Mouse (Mus musculus) natural killer cell, adult 2 months (primary cell): ENCODE data around the gene Timp3.

Source experiments
- DNase-seq, 2 experiments: peaks; one replicate each; pipeline ENCODE4 v3.0.0; 2022; ENCODE audit warnings: low spot score in 2 of 2

Gene Timp3

DNA sequence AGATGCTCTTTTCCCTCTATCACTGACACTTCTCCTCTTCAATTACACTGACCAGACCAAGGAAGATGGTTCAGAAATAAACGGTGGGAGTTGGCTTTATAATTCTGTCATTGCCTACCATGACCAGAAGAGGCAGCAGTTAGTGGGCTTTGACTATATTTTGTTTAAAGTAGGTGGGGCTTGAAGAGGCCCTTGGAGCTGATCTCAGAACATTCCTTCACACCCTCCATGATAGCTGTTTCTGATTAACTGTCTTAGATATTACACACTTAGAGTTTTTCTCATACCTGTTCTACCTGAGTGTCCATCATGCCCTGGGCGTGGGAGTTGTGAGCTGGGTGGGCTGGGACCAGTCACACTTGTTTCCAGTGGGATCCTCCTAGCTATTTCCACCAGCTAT lies 28.5 kb downstream of the Timp3 start:
- no peak for DNase-seq

DNA sequence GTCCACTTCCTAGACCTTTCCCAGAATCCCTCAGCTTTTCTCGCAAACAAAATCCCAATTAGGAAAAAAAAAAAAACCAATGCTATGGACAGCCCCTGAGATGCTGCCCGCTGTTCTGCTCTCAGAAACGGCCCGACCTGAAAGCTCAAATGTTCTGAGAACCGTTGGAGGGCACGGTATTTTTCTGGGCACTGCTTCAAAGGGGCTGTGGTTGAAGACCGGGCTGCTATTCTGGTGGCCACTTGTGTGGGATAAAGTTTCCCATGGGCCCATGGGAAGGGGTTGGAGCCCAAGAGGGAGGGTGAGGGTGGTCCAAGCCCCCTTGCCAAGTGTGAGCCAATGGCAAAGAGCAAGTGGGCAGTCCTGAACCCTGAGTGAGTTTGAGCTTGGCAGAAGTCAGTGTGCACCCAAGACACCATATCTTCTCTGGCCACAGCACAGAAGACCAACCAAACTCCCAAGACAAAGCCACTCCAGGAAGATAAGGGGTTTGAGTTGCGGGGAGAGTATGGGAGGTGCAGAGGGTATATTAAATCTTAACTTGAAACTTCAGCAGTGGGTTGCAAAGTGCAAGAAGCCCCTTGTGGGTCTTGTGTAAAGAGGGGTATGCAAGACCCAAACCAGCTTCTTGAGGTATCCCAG lies 29.2 kb downstream of the Timp3 start:
- no peak for DNase-seq

DNA sequence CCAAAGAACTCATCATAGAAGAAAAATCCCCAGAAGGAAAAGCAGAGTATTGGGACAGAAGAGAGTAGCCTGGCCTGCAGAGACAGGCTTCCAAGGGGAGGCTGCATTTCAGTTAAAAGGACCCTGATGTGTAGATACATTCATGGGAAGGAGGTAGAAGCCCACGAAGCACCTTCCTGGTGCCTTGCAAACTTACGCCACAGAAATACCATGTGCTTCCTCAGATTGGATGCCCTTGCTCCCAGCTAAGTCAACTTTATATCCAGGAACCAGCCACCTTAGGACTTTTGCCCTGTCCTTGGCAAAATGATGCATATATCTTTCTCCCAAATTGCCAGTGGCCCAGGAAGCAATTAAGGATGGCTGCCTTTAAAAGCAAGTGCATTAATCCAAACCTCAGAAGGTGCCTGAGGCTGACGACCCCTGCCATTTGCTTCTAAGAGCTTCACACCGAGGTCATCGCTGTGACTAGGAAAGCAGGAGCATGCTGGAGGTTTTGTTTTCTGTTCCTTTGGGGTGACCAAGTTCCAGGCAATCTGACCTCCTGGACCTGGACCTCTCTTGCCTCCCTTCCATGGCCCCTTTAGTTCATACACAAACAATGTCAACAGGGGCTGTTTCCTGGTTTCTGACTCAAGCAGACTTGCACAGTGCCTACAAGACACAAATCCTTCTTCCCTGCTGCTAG lies 31.0 kb downstream of the Timp3 start:
- DNase-seq: no peak

DNA sequence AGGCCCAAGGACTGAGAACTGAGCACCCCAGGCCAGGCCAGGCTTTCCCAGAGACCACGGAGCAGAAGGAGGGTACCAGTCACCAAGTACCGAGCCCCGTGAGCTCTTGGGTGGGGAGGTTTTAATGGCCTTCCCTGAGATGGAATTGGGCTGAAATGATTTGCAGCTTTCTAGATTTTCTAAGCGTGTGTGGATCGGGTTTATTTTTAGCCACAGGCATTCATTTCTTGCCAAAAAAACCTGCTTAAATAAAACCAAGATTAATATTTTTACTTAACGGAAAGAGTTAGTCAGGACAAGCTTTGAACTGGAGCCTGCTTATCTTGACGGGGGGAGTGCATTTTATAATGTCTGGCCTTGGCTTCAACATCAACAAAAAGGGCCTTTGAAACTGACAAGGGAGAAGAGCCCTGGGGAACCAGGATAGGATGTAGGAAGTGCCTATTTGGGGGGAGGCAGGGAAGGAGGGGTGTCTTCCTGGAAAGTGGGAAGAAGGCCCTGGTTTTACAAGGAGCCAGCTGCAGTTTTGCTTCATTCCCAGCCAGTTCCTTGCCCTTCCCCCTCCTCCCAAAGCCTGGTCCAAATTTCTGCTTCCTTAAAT lies 31.6 kb downstream of the Timp3 start:
- DNase-seq: no peak

DNA sequence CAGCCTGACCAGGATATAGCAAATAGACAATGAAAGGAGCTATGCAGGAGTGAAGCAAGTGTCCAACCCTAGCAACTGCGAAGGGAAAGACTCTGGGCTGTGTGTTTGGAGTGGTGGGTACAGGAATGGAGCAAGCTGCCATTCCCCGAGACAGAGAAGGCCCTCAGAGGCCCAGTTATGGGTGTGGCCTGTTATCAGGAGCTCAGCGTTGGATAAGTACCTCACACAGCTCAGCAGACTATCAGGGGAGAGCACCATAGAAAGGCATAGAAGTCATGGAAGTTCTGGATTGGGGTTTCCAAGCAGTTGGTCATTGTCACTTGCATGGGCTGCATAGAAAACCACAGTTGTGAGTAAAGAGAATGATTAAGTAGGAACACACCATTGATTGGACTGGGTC lies 32.8 kb downstream of the Timp3 start:
- DNase-seq: no peak

DNA sequence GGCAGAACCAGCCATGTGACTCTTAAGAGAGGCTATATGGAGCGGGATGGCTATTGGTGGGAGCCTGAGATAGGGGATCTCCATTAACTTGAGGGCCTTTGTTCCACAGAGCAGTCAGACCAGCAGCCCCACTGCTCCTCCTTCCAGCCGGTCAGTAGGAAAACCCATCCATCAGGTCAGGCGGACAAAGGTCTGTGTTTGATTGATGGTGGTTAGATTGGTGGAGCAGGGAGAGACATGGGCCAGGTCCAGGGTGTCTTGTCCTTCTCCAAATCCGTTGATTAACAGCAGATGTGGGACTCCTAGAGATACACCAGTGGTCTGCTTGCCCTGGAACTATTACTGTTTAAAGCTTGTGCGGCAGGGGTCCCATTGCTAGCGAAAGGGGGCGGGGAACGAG lies 34.4 kb downstream of the Timp3 start:
- DNase-seq: no peak

DNA sequence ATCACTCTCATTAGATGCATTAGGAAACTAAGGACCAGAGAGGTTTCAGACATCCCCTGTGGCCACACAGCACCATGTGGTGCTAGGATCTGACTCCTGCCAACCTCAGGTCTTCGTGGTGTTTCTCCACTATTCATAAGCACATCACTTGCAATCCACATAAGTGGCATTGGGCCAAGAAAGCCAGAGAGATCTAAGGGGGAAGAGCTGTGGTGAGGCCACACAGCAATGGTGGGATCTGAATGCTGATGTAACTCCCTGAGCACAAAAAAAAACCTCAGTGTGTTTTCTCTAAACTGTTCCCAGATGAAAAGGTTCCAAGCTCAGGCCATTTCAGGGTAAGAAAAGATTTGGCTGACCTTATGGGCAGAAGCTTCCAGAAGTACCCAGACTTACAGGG lies 36.3 kb downstream of the Timp3 start:
- DNase-seq: no peak

DNA sequence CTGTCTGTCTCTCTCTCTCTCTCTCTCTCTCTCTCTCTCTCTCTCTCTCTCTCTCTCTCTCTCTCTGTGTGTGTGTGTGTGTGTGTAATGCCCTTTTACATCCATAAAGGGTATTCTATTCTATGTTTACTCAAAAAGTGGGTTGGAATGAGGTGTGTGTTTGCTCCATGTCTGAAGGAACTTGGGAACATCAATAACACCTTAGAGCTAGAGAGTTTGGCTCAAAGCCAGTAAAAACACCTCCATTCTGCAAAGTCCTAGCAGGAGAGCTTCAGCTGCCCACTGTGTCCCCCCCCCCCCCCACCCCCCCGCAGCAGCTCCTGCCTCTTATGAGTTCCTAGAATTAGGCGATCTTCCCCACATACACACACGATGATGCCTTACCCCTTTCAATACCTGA lies 37.1 kb downstream of the Timp3 start:
- DNase-seq: no peak

DNA sequence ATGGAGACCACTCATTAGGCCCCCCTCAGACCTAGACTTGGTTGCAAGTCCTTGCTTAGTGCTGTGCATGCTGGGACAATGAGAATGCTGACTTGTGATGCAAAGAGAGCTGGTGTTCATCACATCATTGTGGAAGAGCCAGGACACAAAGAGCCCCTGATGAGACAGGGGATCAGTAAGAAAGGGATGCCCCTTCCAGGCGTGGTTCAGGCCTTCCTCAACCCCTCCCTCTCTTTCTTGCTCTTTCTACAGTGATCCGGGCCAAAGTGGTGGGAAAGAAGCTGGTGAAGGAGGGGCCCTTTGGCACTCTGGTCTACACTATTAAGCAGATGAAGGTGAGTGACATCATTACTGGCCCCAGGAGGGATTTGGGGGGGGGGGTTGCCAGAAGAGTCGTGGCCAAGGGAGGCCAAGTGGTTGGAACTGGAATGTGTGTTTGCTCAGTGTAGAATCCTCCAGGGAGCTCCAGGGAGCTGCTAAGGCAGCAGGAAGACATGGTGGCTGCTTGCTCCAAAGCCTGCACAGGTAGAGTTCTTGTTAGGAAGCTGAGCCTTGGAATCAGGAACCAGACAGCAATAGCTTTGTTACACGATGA lies 38.0 kb downstream of the Timp3 start:
- no peak for DNase-seq

DNA sequence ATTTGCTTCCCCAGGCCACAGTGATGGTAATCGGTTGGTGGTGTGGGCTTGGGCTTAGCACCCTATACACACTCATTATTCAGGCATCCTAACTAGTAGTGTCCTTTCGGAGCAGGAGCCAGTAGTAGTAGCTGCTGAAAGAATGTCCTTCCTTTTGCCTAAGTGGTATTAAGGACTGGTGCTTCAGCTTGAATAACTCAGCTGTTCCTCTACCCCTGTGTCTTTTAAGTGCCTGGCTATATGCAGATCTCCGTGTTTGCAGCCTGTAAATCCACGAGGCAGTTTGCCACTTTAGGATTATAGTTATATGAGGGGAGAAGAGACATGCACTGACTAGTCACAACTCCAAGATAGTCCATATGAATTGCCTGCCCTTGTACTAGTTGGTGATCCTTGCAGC lies 38.9 kb downstream of the Timp3 start:
- DNase-seq: no peak

DNA sequence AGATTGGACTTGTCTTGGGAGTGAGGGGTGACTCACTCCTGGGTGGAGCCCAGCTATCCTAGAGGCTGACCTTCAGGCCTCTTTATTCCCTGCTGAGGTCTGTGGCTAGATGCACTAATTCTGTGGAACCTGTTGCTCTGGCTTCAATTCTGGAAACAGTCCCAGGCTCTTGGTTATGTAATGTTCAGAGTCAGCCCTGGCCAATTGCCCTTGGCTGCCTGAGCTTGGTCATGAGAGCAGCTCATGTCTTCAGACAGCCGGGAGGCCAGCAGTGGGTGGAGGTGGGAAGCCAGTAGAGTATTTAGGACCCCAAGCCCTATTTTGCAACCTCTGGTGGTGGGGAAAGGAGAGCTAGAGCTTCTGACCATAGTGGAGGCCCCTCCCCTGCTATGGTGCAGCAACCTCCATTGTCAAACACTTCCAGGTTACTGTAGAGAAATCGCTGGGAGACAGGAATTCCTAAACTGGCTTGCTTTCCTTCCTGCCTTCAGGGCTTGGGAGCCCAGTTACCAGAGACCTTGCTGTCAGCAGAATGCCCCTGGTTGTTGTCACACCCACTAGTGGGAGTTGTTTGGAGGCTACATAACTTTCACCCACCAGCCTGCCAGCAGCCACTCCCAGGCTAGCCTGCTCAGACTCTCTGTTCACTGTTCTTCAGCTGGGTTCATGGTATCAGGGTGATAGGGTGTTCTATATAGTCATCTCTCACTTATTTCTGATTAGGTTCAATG lies 39.6 kb downstream of the Timp3 start:
- no peak for DNase-seq

DNA sequence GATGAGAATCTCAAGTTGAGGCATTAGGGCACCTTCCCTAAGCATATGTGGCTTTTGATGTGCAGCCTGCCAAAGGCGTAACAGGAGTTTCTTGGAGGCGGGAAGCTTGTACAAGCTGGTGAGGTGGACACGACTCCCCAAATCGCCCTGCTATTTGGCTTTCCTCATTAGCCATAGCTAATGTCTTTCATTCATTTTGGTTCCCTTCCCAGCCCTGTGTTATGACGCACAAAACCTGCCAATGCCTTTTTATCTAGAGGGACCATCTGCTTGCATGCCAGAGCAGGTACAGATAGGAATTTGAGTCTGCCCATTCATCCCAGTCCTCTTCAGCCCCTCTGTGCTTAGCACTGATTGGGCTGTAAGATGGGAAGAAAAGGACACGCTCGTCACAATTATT lies 40.2 kb downstream of the Timp3 start:
- DNase-seq: no peak

DNA sequence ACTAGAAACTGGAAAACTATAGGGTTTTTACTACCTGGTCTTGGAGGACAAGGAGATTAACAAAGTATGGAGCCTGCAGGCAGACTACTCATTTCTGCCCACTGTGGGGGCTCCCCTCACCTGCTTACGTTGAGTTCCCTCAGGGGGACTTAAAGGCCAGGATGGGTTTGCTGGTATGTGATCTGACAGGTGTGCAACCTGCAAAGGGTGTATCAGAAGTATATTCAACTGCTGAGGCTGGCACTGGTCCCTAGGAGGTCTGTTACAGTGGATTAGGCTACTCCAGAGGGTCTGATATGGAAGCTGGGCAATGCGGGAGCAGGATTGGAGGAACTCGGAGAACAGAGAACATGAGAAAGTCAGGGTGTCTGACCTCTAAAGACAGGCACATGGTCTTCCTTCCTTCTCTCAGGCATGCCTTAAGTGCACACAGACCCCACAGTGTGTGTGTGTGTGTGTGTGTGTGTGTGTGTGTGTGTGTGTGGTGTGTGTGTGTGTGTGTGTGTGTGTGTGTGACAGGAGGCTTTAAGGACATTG lies 40.9 kb downstream of the Timp3 start:
- no peak for DNase-seq

DNA sequence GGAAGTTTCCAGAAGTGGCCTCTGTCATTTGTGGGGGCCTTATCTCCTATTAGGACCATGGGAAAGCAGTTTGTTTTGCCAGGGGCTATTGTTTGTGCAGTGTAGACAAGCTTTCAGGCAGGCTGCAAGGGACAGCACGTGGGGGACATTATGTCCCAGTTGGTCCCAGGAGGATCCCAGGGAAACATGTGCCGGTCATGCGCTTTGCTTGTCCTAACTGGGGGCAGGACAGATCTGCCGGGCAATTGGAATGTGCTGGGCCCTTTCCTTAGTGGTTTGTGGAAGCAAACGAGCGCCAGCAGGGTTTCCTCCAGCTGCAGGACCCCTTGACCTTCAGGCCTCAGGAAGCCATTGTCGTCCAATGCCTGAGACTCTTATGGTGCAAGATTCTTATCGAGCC lies 41.4 kb downstream of the Timp3 start:
- no peak for DNase-seq

DNA sequence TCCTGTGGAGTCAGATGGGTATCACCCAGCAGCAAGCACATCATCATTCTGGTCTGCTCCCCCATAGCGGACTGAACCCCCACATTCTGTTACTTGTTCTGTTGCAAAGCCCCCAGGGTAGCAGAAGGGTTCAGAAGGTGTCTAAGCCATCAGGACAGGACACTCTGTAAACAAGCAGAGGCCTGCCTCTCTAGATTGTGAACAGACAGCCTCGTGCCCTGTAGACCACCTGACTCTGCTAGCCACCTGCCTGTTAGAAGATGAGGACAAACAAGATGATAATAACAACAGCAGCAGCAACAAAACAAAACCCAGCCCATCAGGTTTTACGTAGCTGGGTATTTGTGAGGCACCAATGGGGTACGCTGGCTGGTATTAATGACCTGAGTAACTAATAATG lies 42.0 kb downstream of the Timp3 start:
- DNase-seq: no peak

DNA sequence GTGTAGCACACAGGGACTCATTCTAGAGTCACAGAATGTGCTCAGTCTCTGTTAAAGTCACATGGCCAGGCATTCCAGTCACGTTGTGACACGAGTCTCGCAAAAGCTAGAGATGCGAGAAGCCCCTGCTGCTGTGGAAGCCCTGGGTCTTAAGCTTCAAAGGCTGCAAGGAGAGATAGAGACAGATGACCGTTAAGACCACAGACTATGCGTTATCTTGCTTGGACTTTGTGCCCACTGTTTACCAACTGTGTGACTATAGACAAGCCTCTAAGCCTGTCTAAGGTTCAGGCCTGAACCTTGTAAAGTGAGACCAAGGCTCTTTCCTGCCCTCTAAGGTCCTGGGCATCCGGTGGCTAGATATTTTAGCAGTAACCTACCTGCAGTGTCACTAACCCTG lies 42.5 kb downstream of the Timp3 start:
- DNase-seq: no peak

DNA sequence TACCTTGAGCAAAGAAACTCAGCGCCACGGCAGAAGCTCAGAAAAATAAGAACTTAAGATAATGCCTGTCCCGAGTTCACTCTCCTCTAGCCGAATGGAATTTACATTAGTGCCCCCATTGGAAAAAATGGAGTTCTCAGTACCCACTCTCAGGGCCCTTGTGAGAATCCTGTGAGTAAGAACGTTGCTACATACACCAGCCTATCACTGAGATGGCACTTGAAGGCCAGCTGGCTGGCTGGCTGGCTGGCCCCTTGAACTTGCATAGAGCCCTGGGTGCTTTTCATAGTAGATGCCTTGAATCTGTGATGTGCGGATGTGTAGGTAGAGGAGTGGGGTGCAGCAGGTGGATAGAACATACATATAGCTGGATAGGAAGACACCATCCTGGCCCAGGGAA lies 43.2 kb downstream of the Timp3 start:
- no peak for DNase-seq

DNA sequence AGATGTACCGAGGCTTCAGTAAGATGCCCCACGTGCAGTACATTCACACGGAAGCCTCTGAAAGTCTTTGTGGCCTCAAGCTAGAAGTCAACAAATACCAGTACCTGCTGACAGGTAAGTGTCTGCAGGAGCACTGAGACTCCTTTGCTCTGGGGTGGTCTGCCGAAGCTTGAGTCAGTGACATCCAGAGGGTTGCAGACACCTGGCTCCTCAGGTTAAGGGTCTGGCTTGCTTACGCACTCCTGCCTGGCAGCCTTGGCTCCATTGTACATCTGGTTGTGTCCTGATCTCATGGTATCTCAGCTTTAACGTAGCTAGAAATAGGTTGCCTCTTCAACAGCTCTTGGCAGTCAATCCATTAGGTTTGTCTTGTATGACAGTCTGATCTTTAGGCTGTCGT lies 43.8 kb downstream of the Timp3 start:
- DNase-seq: no peak

DNA sequence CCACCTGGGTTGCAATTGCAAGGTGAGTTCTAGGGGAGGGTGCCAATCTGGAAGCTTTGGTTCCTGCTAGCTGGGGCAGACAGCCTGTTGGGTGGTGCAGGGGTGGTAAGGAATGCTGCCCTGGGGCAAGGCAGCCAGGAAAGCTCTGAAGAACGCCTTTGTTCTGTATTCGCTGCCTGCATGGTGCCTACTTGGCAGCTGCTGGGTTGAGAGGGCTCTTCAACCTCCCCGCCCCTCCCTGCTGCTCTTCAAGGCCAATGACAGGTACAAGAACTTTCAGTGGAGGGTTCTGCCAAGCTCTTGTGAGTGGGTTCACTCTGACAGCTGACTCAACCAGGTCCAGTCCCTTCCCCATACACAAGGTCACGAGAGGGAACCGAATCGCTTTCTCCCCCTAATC lies 44.5 kb downstream of the Timp3 start:
- DNase-seq: no peak

DNA sequence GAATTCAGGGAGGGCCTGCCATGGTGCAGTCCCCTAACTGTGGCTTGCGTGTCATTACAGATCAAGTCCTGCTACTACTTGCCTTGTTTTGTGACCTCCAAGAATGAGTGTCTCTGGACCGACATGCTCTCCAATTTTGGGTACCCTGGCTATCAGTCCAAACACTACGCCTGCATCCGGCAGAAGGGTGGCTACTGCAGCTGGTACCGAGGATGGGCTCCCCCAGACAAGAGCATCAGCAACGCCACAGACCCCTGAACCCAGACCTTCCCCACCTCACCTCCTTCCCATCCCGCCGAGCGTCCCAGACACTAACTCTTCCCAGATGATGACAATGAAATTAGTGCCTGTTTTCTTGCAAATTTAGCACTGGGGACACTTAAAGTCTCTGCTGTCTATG lies 45.5 kb downstream of the Timp3 start:
- no peak for DNase-seq

DNA sequence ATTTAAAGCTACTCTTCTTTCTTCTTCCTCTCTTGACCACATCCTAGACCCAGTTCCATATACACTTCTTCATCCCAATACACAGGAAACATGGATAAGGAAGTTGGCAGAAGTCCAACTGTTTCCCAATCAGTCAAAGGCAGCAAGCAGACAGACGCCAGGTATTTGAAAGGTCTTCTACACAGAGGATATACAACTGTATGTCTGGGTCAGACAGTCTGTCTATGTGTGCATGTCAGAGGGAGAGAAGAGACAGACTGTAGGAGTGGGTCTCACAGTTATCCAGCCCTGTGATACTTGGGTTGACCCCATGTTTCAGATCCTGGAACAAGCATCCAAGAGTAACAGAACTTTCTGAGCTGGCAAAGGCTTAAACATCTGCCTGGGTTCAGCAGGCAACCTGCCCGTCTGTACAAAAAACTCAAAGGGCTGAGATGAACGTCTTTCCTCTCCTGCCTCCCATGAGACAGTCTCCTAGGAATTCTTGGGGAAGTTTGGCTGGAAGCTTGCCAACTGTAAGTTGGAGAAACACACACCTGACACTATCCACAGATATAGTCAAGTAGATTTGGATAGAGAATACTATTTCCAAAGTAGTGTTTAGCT lies 46.2 kb downstream of the Timp3 start:
- DNase-seq: no peak

DNA sequence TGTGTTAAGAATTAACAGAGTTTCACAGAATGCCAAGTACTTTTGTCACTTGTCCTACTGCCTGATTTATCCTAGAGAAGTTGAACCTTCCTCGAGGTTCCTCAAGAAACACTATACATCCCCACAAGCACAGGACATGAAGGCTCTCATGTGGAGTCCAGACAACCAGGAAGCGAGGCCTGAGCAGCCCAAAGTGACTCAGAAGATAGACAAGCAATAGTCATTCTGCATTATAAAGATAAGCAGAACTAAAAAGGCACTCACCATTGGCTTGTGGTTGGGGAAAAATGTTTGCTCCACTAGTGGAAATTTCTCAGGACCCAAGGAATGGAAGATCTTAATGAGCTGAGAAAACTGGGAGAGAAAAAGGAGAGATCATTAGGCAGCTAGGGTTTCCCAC lies 51.1 kb downstream of the Timp3 start:
- no peak for DNase-seq
